Mouse (Mus musculus) adrenal gland, postnatal 14 days (tissue): ENCODE data around the gene Sbno2. TPM values are rescaled to one million over a fixed set of nuclear protein-coding genes. Genes with fewer than 3 reads are reported as not detected.

ENCODE experiments used
- DNase-seq: peaks from one replicate; pipeline ENCODE4 v3.0.0; 2021; ENCODE audit warnings: mixed read lengths
- total RNA-seq: library from RNA; stranded (reverse); gene quantifications from 2 replicates; pipeline ENCODE4 v1.2.3, GENCODE M21; 2021

Gene Sbno2
- total RNA-seq, 1 experiment from 2014 or later: 52.9 TPM

DNA sequence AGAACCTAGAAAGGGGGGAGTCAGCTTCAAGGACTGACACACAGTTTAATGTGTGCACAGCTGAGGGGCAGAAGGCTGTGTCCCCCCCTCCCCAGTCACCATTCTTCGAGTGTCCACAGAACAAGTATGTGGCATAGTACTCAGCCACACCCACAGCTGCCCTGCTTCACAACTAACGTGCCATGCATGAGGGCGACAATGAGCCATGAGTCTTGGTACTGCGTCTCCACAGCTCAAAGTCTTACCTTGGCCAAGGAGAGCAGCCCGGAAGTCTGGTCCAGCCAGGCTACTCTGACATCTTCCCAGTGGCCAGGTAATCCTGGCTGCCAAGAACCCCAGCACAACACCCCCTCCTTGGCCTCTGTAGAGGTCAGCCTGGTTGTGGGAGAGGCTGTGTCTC lies 12.7 kb downstream of the Sbno2 start:
- DNase-seq: no peak

DNA sequence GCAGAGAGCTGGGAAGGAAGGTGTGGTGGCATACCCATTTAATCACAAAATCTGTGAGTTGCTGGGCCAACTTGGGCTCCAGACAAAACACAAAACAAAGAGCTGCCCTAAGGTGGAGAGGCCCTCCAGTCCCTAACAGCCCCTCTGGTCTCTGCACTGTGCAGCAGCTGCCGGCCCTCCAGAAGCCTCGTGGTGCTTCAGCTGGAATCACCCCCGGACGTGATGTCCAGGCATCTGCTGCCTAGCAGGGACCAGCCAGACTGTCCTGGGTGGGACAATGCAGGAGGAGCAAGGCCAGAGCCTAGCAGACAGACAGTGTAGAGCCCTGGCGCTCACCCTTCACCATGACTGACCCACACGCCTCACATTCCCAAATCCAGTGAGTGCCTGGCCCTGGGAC lies 13.8 kb downstream of the Sbno2 start:
- DNase-seq: peak; percentile 13

DNA sequence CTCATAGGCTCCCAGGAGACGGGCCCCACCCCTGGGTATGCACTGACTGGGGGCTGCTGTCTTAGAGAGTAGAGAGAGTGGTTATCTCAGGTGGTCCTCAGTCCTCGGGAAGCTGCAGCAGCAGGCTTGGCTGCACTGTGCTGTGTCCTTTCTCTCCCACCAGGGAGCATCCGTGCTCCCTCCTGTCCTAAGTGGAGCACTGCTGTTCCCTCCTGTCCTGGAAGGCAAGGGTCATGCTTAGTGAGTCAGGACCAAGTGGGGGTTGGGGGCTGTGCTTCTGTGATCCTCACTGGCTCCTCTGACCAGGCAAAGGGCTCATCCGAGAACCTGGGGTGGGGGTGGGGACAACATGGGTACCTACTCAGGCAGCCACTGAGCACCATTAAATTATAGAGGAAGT lies 16.2 kb downstream of the Sbno2 start:
- DNase-seq: no peak

DNA sequence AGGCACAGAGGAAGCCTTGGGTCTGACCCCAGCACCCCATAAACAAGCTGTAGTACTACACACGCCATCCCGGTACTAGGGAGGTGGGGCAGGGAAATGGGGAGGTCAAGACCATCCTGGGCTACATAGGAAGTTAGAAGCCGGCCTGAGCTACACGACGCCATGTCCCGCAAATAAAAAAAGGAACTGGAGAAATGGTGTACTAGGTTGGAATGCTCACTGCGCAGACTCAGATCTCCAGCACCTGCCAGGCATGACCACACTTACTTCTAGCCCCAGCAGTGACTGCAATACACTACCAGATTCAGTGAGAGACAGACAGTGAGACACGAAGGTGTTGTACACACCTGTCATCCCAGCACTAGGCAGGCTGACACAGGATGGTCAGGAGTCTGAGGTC lies 17.9 kb downstream of the Sbno2 start:
- DNase-seq: no peak

DNA sequence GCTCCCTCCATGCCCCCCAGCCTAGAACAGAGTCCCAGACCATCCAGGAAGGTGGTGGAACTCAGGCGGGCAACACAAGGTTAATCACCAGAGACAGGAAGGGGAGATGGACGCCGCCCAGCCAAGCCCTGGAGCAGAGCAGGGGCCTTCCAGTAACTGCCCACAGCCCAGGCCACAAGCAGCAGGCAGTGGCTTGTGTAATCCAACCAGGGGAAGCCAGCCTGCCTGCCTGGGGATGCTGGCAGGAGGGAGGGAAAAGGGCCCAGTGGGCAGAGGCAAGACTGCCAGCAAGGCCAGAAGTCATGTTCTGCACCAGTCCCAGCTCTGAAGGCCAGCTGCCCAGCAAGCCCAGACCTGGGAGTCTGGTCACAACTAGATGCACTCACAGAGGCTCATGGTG lies 18.5 kb downstream of the Sbno2 start:
- peak; percentile 83 for DNase-seq

DNA sequence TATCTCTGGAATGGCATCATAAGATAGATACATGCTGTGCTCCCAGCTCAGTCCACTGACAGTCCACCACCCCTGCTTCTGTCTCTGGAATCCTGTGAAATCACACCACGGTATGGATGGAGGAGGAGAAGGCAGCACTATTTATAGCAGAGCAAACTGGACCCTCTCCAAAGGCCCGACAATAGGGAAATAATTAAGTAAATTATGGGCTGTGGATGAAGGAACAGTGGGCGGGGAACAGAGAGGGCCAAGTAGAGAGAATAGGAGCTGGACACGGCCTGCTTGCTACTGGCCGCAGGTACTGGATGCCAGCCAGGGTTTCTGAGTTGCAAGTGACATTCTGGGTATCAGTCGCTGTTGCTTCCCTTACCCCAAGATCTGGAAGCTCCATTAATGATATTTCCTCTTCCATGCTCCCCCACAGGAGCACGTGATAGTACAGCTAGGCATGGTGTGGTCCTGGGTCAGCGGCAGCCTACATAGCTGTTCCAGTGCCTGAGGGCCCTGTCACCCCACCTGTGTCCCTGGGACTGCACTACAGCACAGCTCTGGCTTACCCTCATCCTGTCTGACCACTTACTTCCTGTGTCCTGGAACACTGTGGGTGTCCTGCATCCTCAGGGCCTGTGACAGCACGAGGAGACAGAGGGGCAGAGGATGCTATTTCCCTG lies 20.4 kb downstream of the Sbno2 start:
- peak; percentile 53 for DNase-seq

DNA sequence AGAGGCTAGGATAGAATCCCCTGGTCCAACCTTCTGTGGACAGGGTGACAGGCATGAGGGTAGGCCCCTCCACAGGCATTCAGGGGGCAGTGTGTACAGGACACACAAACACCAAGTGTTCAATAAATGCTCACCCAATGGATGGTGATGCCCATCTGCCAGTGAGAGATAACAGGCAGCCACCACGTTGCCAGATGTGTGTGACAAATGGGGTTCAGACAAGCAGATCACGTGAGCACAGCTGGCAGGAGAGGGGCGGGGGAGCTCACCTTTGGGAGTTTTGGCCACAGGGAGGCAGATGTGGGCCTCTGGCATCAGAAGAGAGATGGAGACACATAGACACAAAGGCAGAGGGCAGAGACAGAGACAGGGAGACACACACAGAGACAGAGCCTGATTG lies 24.3 kb downstream of the Sbno2 start:
- DNase-seq: no peak

DNA sequence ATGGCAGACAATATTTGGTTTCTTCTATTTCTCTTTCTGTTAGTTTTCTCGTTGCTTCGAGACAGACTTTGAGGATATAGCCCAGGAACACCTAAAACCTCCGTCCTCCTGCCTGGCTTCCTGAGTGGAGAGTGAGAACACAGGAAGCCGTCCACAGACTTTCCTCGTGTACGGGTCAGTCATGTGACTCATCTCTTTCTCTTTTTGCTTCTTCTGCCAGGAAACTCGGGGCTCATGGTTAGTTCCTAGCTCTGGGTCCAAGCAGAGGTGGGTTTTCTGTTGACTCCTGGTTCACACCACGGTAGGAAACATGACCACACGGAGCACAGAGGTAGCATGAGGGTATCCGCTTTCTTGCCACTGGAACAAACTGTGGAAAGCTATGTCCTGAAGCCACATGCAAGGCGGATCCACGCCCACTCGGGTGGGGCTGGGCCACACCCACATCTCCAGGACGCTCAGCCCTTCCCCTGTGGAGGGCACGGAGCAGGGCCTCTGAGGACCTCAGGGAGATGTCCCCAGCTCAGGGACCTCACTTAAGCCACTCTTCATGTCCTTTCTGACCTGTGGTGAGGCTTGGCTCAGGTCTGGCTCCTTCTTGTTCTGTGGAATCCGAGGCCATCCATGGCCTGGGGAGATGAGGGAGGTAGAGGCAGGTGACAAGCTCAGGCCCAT lies 24.8 kb downstream of the Sbno2 start:
- no peak for DNase-seq

DNA sequence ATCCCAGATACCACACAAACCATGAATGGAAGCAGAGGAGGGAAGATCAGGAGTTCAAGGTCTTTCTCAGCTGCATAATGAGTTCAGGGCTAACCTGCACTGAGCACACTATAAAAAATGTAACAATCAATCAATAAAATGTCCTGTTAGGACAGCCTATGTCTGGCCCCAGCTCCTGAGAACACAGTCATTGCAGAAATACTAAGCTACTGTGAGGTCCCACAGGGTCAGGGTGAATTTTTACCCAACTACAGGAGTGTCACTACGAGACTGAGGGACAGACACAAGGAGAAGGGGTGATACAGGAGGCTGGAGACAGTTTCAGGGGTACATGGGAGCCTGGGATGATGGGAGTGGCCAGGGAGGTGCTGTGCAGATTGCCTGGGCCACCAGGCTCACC lies 27.0 kb downstream of the Sbno2 start:
- no peak for DNase-seq

GRCm38 (mm10) chr10:80077312-80077711 lies 28.1 kb downstream of the Sbno2 start:
- no peak for DNase-seq

- DNase-seq: no peak
These were observed 29.0 kb downstream of the Sbno2 start for GRCm38 (mm10) chr10:80076386-80076785.

- DNase-seq: no peak
These were observed 29.4 kb downstream of the Sbno2 start for GRCm38 (mm10) chr10:80075924-80076323.

- peak; percentile 91 for DNase-seq
These were observed 30.4 kb downstream of the Sbno2 start for GRCm38 (mm10) chr10:80074813-80075601.

GRCm38 (mm10) chr10:80072623-80073489 lies 32.5 kb downstream of the Sbno2 start:
- DNase-seq: peak; percentile 72

- no peak for DNase-seq
These were observed 33.9 kb downstream of the Sbno2 start for GRCm38 (mm10) chr10:80071516-80071900.

DNA sequence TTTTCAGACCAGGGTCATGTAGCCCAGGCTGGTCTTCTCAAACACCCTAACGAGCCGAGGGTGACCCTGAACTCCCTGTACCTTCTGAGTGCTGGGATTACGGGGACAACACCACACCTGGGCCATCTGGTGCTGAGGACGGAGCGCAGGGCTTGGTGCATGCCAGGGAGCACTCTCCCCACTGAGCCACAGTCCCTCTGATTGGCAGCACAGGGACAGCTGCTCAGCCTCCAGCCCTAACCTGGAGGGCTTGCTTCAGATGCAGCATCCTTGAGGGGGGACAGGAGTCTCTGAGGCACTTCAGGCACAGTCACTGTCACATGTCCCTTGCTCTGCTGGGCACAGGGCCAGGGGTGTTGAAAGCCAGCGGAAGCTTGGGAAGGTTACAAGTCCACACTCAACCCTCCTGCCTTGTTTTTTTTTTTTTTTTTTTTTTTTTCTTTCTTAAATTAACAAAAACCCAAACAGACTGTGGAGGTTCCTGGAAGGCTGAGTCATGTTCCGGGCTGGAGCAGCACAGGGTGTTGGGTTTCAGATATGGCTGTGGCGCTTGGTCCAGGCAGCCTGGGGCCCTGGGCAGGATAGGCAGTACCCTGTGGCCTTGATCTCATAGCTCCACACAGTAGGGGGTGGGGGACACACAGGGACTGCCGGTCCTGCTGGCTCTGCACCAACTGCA lies 34.4 kb downstream of the Sbno2 start:
- peak; percentile 98 for DNase-seq

GRCm38 (mm10) chr10:80069948-80070450 lies 35.4 kb downstream of the Sbno2 start:
- DNase-seq: peak; percentile 61

- no peak for DNase-seq
These were observed 36.1 kb downstream of the Sbno2 start for GRCm38 (mm10) chr10:80069251-80069650.

DNA sequence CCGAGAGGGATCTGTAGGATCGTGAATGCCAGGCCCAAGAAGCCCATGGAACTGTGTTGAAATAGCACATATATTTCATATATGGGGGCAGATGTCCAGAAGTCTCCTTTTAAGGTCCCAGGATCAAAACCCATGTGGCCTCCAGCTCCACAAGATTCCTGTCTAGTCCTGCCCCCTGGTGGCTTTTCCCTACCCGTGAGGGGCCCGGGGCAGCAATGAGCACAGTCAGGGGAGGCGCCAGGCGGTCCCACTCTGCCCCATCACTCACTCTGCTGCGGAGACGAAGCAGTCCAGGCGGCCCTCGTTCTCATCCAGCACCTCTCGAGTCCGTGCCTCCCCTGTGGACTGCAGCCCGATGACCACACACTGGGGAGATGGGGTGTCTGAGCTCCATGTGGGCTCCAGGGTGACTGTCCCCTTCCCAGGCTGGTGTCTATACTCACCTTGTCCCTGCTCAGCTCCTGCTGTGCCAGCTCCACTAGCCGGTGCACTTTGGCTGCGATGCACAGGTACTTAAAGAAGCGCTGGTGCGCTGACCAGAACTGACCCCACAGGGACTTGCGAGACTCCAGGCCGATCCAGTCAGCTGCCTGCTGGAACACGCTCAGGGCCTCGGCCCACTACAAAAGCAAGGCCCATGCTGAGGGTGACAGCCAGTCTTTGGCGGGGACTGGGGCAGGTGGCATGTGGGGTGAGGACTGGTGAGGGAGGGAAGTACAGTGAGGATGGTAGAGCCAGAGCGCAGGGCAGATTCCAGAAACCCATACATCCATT lies 41.3 kb downstream of the Sbno2 start:
- DNase-seq: peak; percentile 32

- peak; percentile 84 for DNase-seq
These were observed 42.3 kb downstream of the Sbno2 start for GRCm38 (mm10) chr10:80063104-80063503.
